Mouse (Mus musculus) megakaryocyte progenitor cell, adult 5-6 weeks (primary cell): ENCODE data around the gene 1600002K03Rik. TPM values are rescaled to one million over a fixed set of nuclear protein-coding genes. Genes with fewer than 3 reads are reported as not detected.
A peak's percentile ranks its signal among the peaks of the same experiment; 100 is the strongest.
"Not testable (repeated sequence)": the region's sequence is repeated elsewhere in the genome, so short reads cannot be mapped to it uniquely, and the experiment has no call there.

Experiments used
- ATAC-seq: replicated peaks from 2 replicates; pipeline ENCODE4 v1.8.0; 2016; ENCODE audit warnings: mild to moderate bottlenecking, moderate TSS enrichment, inconsistent platforms; ENCODE audit not compliant: poor library complexity
- total RNA-seq, 2 experiments: library from RNA; stranded (forward) in 1 of 2; stranded (reverse) in 1 of 2; fragments of 157-497, 149-512 nt in 1 of 2; fragments of 200-1000 nt in 1 of 2; gene quantifications; 2 replicates each; pipeline versions ENCODE4 v1.2.3 to v1.2.4; 2015 to 2017

1600002K03Rik gene
- total RNA-seq, 2 experiments from 2014 or later: 13.5 to 18.2 TPM

- ATAC-seq: no peak
Observed at GRCm38 (mm10) chr10:80180288-80180687, 7.5 kb downstream of the 1600002K03Rik start.

GRCm38 (mm10) chr10:80180823-80181222 is 8.1 kb downstream of the 1600002K03Rik start:
- ATAC-seq: no peak

GRCm38 (mm10) chr10:80182547-80182946 is 9.8 kb downstream of the 1600002K03Rik start:
- no peak for ATAC-seq

GRCm38 (mm10) chr10:80186649-80187048 is 13.9 kb downstream of the 1600002K03Rik start:
- ATAC-seq: no peak

- no peak for ATAC-seq
Observed at GRCm38 (mm10) chr10:80187739-80188138, 15.0 kb downstream of the 1600002K03Rik start.

GRCm38 (mm10) chr10:80188453-80189024 is 15.8 kb downstream of the 1600002K03Rik start:
- ATAC-seq: no peak

- no peak for ATAC-seq
Observed at GRCm38 (mm10) chr10:80189999-80190398, 17.3 kb downstream of the 1600002K03Rik start.

- ATAC-seq: no peak
Observed at GRCm38 (mm10) chr10:80190491-80191051, 17.8 kb downstream of the 1600002K03Rik start.

- 0 out of 2 replicates have a peak, but pooled peaks have one; percentile 6 for ATAC-seq
Observed at GRCm38 (mm10) chr10:80193976-80194375, 21.2 kb downstream of the 1600002K03Rik start.

GRCm38 (mm10) chr10:80194441-80194840 is 21.7 kb downstream of the 1600002K03Rik start:
- ATAC-seq: no peak

- no peak for ATAC-seq
Observed at GRCm38 (mm10) chr10:80196167-80196566, 23.4 kb downstream of the 1600002K03Rik start.

GRCm38 (mm10) chr10:80196778-80197581 is 24.2 kb downstream of the 1600002K03Rik start:
- no peak for ATAC-seq

GRCm38 (mm10) chr10:80199440-80200008 is 26.8 kb downstream of the 1600002K03Rik start:
- ATAC-seq: peak; percentile 99

GRCm38 (mm10) chr10:80200485-80200884 is 27.7 kb downstream of the 1600002K03Rik start:
- ATAC-seq: no peak

- ATAC-seq: no peak
Observed at GRCm38 (mm10) chr10:80204055-80204454, 31.3 kb downstream of the 1600002K03Rik start.

- no peak for ATAC-seq
Observed at GRCm38 (mm10) chr10:80207201-80207600, 34.5 kb downstream of the 1600002K03Rik start.

- no peak for ATAC-seq
Observed at GRCm38 (mm10) chr10:80207676-80208075, 34.9 kb downstream of the 1600002K03Rik start.

- no peak for ATAC-seq
Observed at GRCm38 (mm10) chr10:80208248-80208647, 35.5 kb downstream of the 1600002K03Rik start.

- no peak for ATAC-seq
Observed at GRCm38 (mm10) chr10:80208841-80209371, 36.2 kb downstream of the 1600002K03Rik start.

GRCm38 (mm10) chr10:80211547-80212103 is 38.9 kb downstream of the 1600002K03Rik start:
- ATAC-seq: not testable (repeated sequence)
